Mouse (Mus musculus): Measurements from ENCODE around the gene Il31ra. TPM values are rescaled to one million over a fixed set of nuclear protein-coding genes. Genes with fewer than 3 reads are reported as not detected.
A peak's percentile ranks its signal among the peaks of the same experiment; 100 is the strongest.
"Not testable (repeated sequence)": the region's sequence is repeated elsewhere in the genome, so short reads cannot be mapped to it uniquely, and the experiment has no call there.

Gene Il31ra
- polyA plus RNA-seq, 1 experiment from 2014 or later = 0.44 TPM

GRCm38 (mm10) chr13:112580590-112581320, 13.4 kb downstream of the Il31ra start:
- no peaks in the 10 kb centered on the region for H3K36me3 ChIP-seq (ENCODE audit: control insufficient read depth, insufficient read depth, low read length)
- no peak overlapping the region for H3K27ac ChIP-seq (ENCODE audit: low read depth, low read length)
- 22% methylated on average over 11 of the region's 11 CpGs for WGBS
- peak; percentile 34; the same call in 1 of the 2 replicates for ATAC-seq (ENCODE audit: low read depth)
- H3K9ac ChIP-seq (replicated peaks; ENCODE audit: low read depth, low read length) = no peak overlapping the region
- no peak overlapping the region for H3K4me3 ChIP-seq (ENCODE audit: low read depth, low read length)
- no peak overlapping the region for H3K4me2 ChIP-seq (ENCODE audit: low read depth, low read length)
- H3K9me3 ChIP-seq (ENCODE audit: control insufficient read depth, low read length) = no peaks in the 10 kb centered on the region
- no peaks in the 10 kb centered on the region; the same call in 1 of the 2 replicates for H3K4me1 ChIP-seq (ENCODE audit: control insufficient read depth, insufficient read depth, low read length)
- no peaks in the 10 kb centered on the region for H3K27me3 ChIP-seq (ENCODE audit: control insufficient read depth, insufficient read depth, low read length)

- not testable (repeated sequence) for H3K36me3 ChIP-seq (ENCODE audit: control insufficient read depth, insufficient read depth, low read length); H3K27ac ChIP-seq (ENCODE audit: low read depth, low read length); ATAC-seq (ENCODE audit: low read depth); H3K9me3 ChIP-seq (ENCODE audit: control insufficient read depth, low read length); H3K9ac ChIP-seq (replicated peaks; ENCODE audit: low read depth, low read length); H3K4me1 ChIP-seq (ENCODE audit: control insufficient read depth, insufficient read depth, low read length); H3K4me3 ChIP-seq (ENCODE audit: low read depth, low read length); H3K27me3 ChIP-seq (ENCODE audit: control insufficient read depth, insufficient read depth, low read length); H3K4me2 ChIP-seq (ENCODE audit: low read depth, low read length)
- 70% methylated on average over 11 of the region's 11 CpGs for WGBS
These were observed 16.1 kb downstream of the Il31ra start for GRCm38 (mm10) chr13:112578041-112578440.

- Histone ChIP-seq H3K27ac (ENCODE audit: low read depth, low read length) (no peak overlapping the region), H3K9ac (replicated peaks; ENCODE audit: low read depth, low read length) (no peak overlapping the region), H3K27me3 (ENCODE audit: control insufficient read depth, insufficient read depth, low read length) (no peaks in the 10 kb centered on the region), H3K36me3 (ENCODE audit: control insufficient read depth, insufficient read depth, low read length) (no peaks in the 10 kb centered on the region), H3K4me2 (ENCODE audit: low read depth, low read length) (no peak overlapping the region), H3K4me3 (ENCODE audit: low read depth, low read length) (no peak overlapping the region), H3K4me1 (ENCODE audit: control insufficient read depth, insufficient read depth, low read length) (no peaks in the 10 kb centered on the region), H3K9me3 (ENCODE audit: control insufficient read depth, low read length) (no peaks in the 10 kb centered on the region)
- ATAC-seq (ENCODE audit: low read depth) = no peak
These were observed 20.4 kb downstream of the Il31ra start for GRCm38 (mm10) chr13:112573800-112574199.

GRCm38 (mm10) chr13:112570768-112571167, 23.4 kb downstream of the Il31ra start:
- Histone ChIP-seq H3K36me3 (ENCODE audit: control insufficient read depth, insufficient read depth, low read length) (no peaks in the 10 kb centered on the region), H3K9ac (replicated peaks; ENCODE audit: low read depth, low read length) (no peak overlapping the region), H3K4me2 (ENCODE audit: low read depth, low read length) (no peak overlapping the region), H3K4me1 (ENCODE audit: control insufficient read depth, insufficient read depth, low read length) (no peaks in the 10 kb centered on the region), H3K27me3 (ENCODE audit: control insufficient read depth, insufficient read depth, low read length) (no peaks in the 10 kb centered on the region), H3K9me3 (ENCODE audit: control insufficient read depth, low read length) (no peaks in the 10 kb centered on the region), H3K27ac (ENCODE audit: low read depth, low read length) (no peak overlapping the region), H3K4me3 (ENCODE audit: low read depth, low read length) (no peak overlapping the region)
- WGBS = 68% methylated on average over 5 of the region's 5 CpGs
- ATAC-seq (ENCODE audit: low read depth) = no peak

- Histone ChIP-seq H3K36me3 (ENCODE audit: control insufficient read depth, insufficient read depth, low read length) (no peaks in the 10 kb centered on the region), H3K9me3 (ENCODE audit: control insufficient read depth, low read length) (no peaks in the 10 kb centered on the region), H3K4me1 (ENCODE audit: control insufficient read depth, insufficient read depth, low read length) (no peaks in the 10 kb centered on the region), H3K27ac (ENCODE audit: low read depth, low read length) (no peak overlapping the region), H3K4me2 (ENCODE audit: low read depth, low read length) (no peak overlapping the region), H3K27me3 (ENCODE audit: control insufficient read depth, insufficient read depth, low read length) (no peaks in the 10 kb centered on the region), H3K4me3 (ENCODE audit: low read depth, low read length) (no peak overlapping the region), H3K9ac (replicated peaks; ENCODE audit: low read depth, low read length) (no peak overlapping the region)
- ATAC-seq (ENCODE audit: low read depth) = no peak
- WGBS = 14% methylated on average over 4 of the region's 4 CpGs
These were observed 24.6 kb downstream of the Il31ra start for GRCm38 (mm10) chr13:112569606-112570005.

GRCm38 (mm10) chr13:112560554-112561138, 33.5 kb downstream of the Il31ra start:
- Histone ChIP-seq H3K9ac (replicated peaks; ENCODE audit: low read depth, low read length) (no peak overlapping the region), H3K4me1 (ENCODE audit: control insufficient read depth, insufficient read depth, low read length) (no peaks in the 10 kb centered on the region), H3K36me3 (ENCODE audit: control insufficient read depth, insufficient read depth, low read length) (no peaks in the 10 kb centered on the region), H3K9me3 (ENCODE audit: control insufficient read depth, low read length) (no peaks in the 10 kb centered on the region), H3K27me3 (ENCODE audit: control insufficient read depth, insufficient read depth, low read length) (no peaks in the 10 kb centered on the region), H3K4me2 (ENCODE audit: low read depth, low read length) (no peak overlapping the region), H3K4me3 (ENCODE audit: low read depth, low read length) (no peak overlapping the region), H3K27ac (ENCODE audit: low read depth, low read length) (no peak overlapping the region)
- no peak for ATAC-seq (ENCODE audit: low read depth)
- 87% methylated on average over 6 of the region's 6 CpGs for WGBS

GRCm38 (mm10) chr13:112556501-112556900, 37.7 kb downstream of the Il31ra start:
- H3K36me3 ChIP-seq (ENCODE audit: control insufficient read depth, insufficient read depth, low read length) = no peaks in the 10 kb centered on the region
- no peak overlapping the region for H3K4me2 ChIP-seq (ENCODE audit: low read depth, low read length)
- H3K9me3 ChIP-seq (ENCODE audit: control insufficient read depth, low read length) = no peaks in the 10 kb centered on the region
- no peaks in the 10 kb centered on the region for H3K27me3 ChIP-seq (ENCODE audit: control insufficient read depth, insufficient read depth, low read length)
- H3K4me3 ChIP-seq (ENCODE audit: low read depth, low read length) = no peak overlapping the region
- no peak overlapping the region for H3K9ac ChIP-seq (replicated peaks; ENCODE audit: low read depth, low read length)
- no peak overlapping the region for H3K27ac ChIP-seq (ENCODE audit: low read depth, low read length)
- H3K4me1 ChIP-seq (ENCODE audit: control insufficient read depth, insufficient read depth, low read length) = no peaks in the 10 kb centered on the region
- ATAC-seq (ENCODE audit: low read depth) = no peak
- WGBS = 56% methylated on average over 2 of the region's 2 CpGs

- H3K4me1 ChIP-seq (ENCODE audit: control insufficient read depth, insufficient read depth, low read length) = no peaks in the 10 kb centered on the region
- H3K36me3 ChIP-seq (ENCODE audit: control insufficient read depth, insufficient read depth, low read length) = no peaks in the 10 kb centered on the region
- no peak for ATAC-seq (ENCODE audit: low read depth)
- 93% methylated on average over 5 of the region's 5 CpGs for WGBS
- no peaks in the 10 kb centered on the region for H3K9me3 ChIP-seq (ENCODE audit: control insufficient read depth, low read length)
- no peak overlapping the region for H3K4me2 ChIP-seq (ENCODE audit: low read depth, low read length)
- no peak overlapping the region for H3K4me3 ChIP-seq (ENCODE audit: low read depth, low read length)
- H3K27ac ChIP-seq (ENCODE audit: low read depth, low read length) = no peak overlapping the region
- no peaks in the 10 kb centered on the region for H3K27me3 ChIP-seq (ENCODE audit: control insufficient read depth, insufficient read depth, low read length)
- H3K9ac ChIP-seq (replicated peaks; ENCODE audit: low read depth, low read length) = no peak overlapping the region
These were observed 40.9 kb downstream of the Il31ra start for GRCm38 (mm10) chr13:112553304-112553703.

- Histone ChIP-seq H3K27ac (ENCODE audit: low read depth, low read length) (no peak overlapping the region), H3K9ac (replicated peaks; ENCODE audit: low read depth, low read length) (no peak overlapping the region), H3K4me3 (ENCODE audit: low read depth, low read length) (no peak overlapping the region), H3K9me3 (ENCODE audit: control insufficient read depth, low read length) (no peaks in the 10 kb centered on the region), H3K4me1 (ENCODE audit: control insufficient read depth, insufficient read depth, low read length) (no peaks in the 10 kb centered on the region), H3K4me2 (ENCODE audit: low read depth, low read length) (no peak overlapping the region), H3K36me3 (ENCODE audit: control insufficient read depth, insufficient read depth, low read length) (no peaks in the 10 kb centered on the region), H3K27me3 (ENCODE audit: control insufficient read depth, insufficient read depth, low read length) (no peaks in the 10 kb centered on the region)
- ATAC-seq (ENCODE audit: low read depth) = no peak
- WGBS = 82% methylated on average over 7 of the region's 7 CpGs
These were observed 42.3 kb downstream of the Il31ra start for GRCm38 (mm10) chr13:112551641-112552548.
